Mouse (Mus musculus) CD4-positive, CD25-positive, alpha-beta regulatory T cell, adult 9 weeks (primary cell): ENCODE data around the gene Eml2. TPM values are rescaled to one million over a fixed set of nuclear protein-coding genes. Genes with fewer than 3 reads are reported as not detected.

ENCODE experiments used
- polyA plus RNA-seq: library from polyadenylated mRNA; unstranded; fragments of 100-300 nt; shearing (Covaris generic); gene quantifications from one replicate; pipeline ENCODE4 v1.2.1, GENCODE M21; 2017

Gene Eml2
- polyA plus RNA-seq = 33.3 TPM

GRCm38 (mm10) chr7:19175708-19176515, at the start of gene Eml2:
Gene Eml2, plus strand, starts transcription at chr7:19176421.

GRCm38 (mm10) chr7:19148875-19149541, 27.2 kb upstream of the Eml2 start, which contains the start of gene Qpctl:
Gene Qpctl, minus strand, starts transcription at chr7:19149291.

GRCm38 (mm10) chr7:19149626-19150025, 26.6 kb upstream of the Eml2 start, which contains the start of gene Snrpd2:
Gene Snrpd2, plus strand, starts transcription at chr7:19149722.

GRCm38 (mm10) chr7:19165656-19166423, 10.4 kb upstream of the Eml2 start, which contains the start of gene Gipr:
Gene Gipr, minus strand, starts transcription at chr7:19166127.

GRCm38 (mm10) chr7:19211996-19212755, 36.0 kb downstream of the Eml2 start, which contains the start of gene Gpr4:
Gene Gpr4, plus strand, starts transcription at chr7:19212538.

GRCm38 (mm10) chr7:19227883-19228792, 51.9 kb downstream of the Eml2 start, which contains the start of gene Opa3:
Gene Opa3, plus strand, starts transcription at chr7:19228334.

Other genes starting within 250 kb of the Eml2 start
- gene Nanos2, start 189.0 kb upstream of the Eml2 start, polyA plus RNA-seq = not detected
- gene Mypop, start 185.2 kb upstream of the Eml2 start, polyA plus RNA-seq = 3.5 TPM
- gene Irf2bp1, start 172.4 kb upstream of the Eml2 start, polyA plus RNA-seq = 3.1 TPM
- gene Foxa3, start 152.9 kb upstream of the Eml2 start, polyA plus RNA-seq = not detected
- gene Sympk, start 152.0 kb upstream of the Eml2 start, polyA plus RNA-seq = 19.0 TPM
- not detected for gene Rsph6a, start 121.7 kb upstream of the Eml2 start, polyA plus RNA-seq
- gene Dmwd, start 100.2 kb upstream of the Eml2 start, polyA plus RNA-seq = not detected
- gene Dmpk, start 92.6 kb upstream of the Eml2 start, polyA plus RNA-seq = 0.42 TPM
- gene Six5, start 81.8 kb upstream of the Eml2 start, polyA plus RNA-seq = 0.15 TPM
- not detected for gene Gm4969, start 58.1 kb upstream of the Eml2 start, polyA plus RNA-seq
- gene Fbxo46, start 56.6 kb upstream of the Eml2 start, polyA plus RNA-seq = 28.3 TPM
- 17.4 TPM for gene Qpctl, start 27.1 kb upstream of the Eml2 start, polyA plus RNA-seq
- 54.7 TPM for gene Snrpd2, start 26.7 kb upstream of the Eml2 start, polyA plus RNA-seq
- not detected for gene Gipr, start 10.3 kb upstream of the Eml2 start, polyA plus RNA-seq
- 0.31 TPM for gene Gpr4, start 36.1 kb downstream of the Eml2 start, polyA plus RNA-seq
- gene Opa3, start 51.9 kb downstream of the Eml2 start, polyA plus RNA-seq = 25.6 TPM
- gene Vasp, start 95.4 kb downstream of the Eml2 start, polyA plus RNA-seq = 301 TPM
- gene Ppm1n, start 103.6 kb downstream of the Eml2 start, polyA plus RNA-seq = 1.3 TPM
- gene Rtn2, start 106.2 kb downstream of the Eml2 start, polyA plus RNA-seq = not detected
- gene Fosb, start 133.6 kb downstream of the Eml2 start, polyA plus RNA-seq = 0.94 TPM
- gene Ercc1, start 168.4 kb downstream of the Eml2 start, polyA plus RNA-seq = 88.0 TPM
- gene Cd3eap, start 183.1 kb downstream of the Eml2 start, polyA plus RNA-seq = 18.5 TPM
- gene Ppp1r13l, start 183.3 kb downstream of the Eml2 start, polyA plus RNA-seq = 0.29 TPM
- gene Ercc2, start 205.6 kb downstream of the Eml2 start, polyA plus RNA-seq = 11.8 TPM
- gene Klc3, start 227.7 kb downstream of the Eml2 start, polyA plus RNA-seq = 16.4 TPM
- not detected for gene Ckm, start 228.4 kb downstream of the Eml2 start, polyA plus RNA-seq